Mouse (Mus musculus) skeletal muscle tissue, adult 2 months (tissue): ENCODE results near the gene Gm17581.

ENCODE experiments used
- DNase-seq: peaks from one replicate; pipeline ENCODE4 v3.0.0-alpha.2; 2012; ENCODE audit warnings: low read depth, low spot score

Gene Gm17581

DNA sequence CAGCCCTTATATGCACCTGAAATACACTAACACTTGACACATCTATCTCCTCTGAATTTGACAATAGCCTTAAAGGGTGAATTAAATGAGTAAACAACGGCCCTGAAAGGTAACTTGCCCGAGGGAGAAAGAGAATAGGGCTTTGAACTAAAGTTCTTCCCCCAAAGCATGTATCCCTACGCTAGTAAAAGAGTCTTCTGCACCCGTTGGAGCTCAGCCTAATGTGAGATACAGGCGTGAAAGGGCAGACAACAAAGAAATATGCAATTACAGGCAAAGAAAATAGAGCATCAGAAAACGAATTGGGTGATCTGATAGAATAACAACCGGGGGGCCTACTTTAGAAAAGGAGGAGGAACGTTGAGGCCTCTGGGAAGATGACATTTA is 44.3 kb downstream of the Gm17581 start:
- DNase-seq = no peak

DNA sequence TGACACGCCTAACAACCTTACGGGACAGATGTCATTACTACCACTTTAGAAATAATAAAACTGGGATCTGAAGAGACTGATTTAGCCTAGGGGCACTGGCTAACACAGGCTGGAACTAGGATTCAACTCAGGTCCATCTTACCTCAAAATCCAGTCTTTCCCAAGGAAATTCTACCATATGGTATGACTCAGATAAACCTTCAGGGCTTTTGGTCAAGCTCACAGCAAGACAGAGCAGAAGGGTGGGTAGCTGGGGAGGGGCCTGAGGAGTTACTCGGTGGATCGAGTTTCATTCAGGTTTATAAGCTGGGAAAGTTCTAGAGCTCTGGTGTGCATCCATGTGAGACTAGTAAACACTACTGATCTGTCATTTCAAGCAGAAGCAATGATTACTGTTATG is 46.5 kb downstream of the Gm17581 start:
- DNase-seq = no peak

- DNase-seq = no peak
Observed at GRCm38 (mm10) chr2:155687746-155688145, 47.9 kb downstream of the Gm17581 start.

- no peak for DNase-seq
Observed at GRCm38 (mm10) chr2:155686572-155686971, 49.1 kb downstream of the Gm17581 start.
